Mouse (Mus musculus): ENCODE results near the gene Gphb5. TPM values are rescaled to one million over a fixed set of nuclear protein-coding genes. Genes with fewer than 3 reads are reported as not detected.

Gphb5 gene
- total RNA-seq, 2 experiments from 2014 or later: not detected

DNA sequence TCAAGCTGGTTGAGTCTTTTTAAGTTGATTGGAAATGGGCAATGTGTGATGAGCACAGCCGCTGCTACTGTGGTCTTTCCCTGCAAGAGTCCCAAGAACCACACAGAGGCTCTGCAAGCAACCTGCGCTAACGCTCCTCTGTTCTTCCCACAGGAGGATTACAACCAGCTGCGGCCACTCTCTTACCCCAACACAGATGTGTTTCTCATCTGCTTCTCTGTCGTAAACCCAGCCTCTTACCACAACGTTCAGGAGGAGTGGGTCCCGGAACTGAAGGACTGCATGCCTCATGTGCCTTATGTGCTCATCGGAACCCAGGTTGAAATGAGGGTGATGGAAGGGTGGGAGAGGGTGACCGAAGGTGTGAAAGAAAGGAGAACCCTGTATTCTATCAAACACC, 25.1 kb downstream of the Gphb5 start:
- DNase-seq: no peak

DNA sequence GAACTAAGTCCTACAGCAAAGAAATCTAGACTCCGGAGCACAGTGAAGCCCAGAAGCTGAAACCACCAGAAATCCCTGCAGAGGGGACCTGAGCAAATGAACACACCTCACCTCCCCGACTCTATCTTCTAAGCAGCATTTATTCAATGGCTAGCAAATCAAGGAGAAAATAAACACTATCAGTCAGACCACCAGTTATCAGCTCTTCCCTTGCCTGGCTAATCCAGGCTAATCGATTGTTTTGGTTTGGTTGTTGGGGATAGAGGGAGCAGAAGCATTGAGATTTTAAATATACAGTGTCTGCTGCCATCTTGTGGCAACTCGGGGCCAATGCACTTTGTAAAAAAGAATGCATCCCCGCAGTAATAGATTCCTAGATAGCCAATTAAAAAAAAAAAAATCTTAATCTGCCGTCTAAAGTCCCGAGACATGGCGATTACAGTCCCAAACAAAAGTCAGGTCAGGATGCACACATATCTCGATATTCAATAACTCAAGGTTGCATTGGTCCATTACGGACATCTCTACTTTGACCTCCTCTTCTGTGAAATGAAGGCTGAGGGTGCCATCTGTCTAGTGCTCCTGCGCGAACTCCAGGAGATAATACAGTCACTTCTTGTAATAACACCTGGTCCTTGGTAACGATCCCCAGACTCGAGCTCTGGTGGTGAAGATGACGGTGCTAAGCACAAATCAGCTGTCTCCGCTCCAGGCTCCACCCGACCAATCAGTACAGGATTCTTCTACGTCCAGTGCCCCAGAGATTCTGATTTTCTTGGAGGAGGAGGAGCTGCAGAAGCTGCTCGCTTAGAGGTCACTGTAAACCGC, 27.1 kb downstream of the Gphb5 start:
- DNase-seq: peak; percentile 41

DNA sequence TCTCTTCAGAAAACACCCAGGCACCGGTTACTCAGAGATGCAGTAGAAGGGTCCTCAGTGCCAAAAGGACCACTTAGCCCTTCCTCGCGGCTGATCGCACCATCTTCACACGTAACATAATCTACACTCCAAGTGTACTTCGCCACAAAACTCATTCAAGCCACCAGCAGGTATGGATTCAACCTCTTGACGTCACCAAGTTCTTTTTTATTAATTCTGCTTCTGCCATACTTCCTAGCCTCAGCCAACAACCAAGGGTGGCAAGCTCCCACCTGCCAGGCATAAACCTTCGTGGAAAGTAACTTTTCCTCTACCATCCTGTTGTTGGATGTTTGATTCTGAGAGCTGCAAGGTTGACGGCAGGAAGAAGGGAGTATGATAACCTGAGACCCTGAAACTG, 28.1 kb downstream of the Gphb5 start:
- no peak for DNase-seq

- DNase-seq: no peak
These were observed 28.7 kb downstream of the Gphb5 start for GRCm38 (mm10) chr12:75387846-75388245.

DNA sequence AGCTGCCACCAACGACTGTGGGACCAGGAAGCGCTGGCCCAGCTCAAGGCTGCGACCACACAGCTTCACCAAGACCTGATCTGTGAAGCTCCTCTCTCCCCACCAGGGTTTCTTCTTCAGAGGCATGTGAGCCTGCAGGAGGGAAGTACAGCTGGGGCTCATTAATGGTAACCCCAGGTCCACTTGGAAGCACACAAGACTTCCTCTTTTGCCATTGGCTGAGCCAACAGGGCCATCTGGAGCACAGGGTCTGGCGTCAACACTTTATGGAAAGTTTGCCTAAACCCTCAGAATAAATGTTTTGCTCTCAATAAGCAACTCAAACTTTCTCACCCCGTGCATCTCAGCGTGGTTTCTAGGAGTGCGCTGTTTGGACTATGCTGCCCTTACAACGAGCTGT, 29.4 kb downstream of the Gphb5 start:
- no peak for DNase-seq

- no peak for DNase-seq
These were observed 29.9 kb downstream of the Gphb5 start for GRCm38 (mm10) chr12:75386731-75387130.

- no peak for DNase-seq
These were observed 40.5 kb downstream of the Gphb5 start for GRCm38 (mm10) chr12:75376126-75376525.

DNA sequence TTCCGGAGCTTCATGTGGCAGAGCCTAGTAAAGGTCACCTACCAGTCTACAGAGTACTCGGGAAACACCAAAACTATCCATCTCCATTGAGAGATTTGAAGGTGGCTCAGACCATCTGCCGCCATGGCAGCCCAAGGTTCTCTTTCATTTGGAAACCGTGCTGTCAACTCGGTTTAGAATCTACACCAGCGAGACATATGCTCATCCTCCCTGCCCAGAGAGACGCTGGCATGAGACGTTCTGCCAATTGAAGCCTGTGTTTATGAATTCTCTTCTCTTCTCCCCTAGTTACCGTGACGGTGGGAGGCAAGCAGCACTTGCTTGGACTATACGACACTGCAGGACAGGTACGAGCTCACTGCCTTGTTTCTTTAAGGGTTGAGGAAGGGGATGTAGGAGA, 41.5 kb downstream of the Gphb5 start:
- DNase-seq: no peak

- no peak for DNase-seq
These were observed 42.1 kb downstream of the Gphb5 start for GRCm38 (mm10) chr12:75374437-75374836.

GRCm38 (mm10) chr12:75369418-75369851, 47.1 kb downstream of the Gphb5 start:
- DNase-seq: no peak

- DNase-seq: peak; percentile 54
These were observed 48.1 kb downstream of the Gphb5 start for GRCm38 (mm10) chr12:75368527-75368926.

DNA sequence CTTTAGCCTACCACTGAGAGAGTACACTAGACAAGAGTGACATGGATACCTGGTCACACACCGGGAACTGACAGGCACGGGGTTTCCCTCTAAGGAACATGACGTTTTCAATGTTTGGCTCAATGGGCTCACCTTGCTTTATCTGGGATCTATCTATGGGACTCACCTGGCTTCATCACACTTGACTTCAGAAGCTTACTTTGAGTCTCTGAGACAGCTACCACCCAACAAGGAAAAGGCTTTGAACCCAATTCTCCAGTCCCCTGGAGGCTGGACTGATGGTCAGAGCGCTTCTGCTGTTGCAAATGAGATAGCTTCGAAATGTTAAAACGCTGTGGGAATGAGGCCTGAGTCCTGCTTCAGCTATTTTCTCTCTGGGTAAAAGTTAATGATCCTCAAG, 49.2 kb downstream of the Gphb5 start:
- DNase-seq: no peak

DNA sequence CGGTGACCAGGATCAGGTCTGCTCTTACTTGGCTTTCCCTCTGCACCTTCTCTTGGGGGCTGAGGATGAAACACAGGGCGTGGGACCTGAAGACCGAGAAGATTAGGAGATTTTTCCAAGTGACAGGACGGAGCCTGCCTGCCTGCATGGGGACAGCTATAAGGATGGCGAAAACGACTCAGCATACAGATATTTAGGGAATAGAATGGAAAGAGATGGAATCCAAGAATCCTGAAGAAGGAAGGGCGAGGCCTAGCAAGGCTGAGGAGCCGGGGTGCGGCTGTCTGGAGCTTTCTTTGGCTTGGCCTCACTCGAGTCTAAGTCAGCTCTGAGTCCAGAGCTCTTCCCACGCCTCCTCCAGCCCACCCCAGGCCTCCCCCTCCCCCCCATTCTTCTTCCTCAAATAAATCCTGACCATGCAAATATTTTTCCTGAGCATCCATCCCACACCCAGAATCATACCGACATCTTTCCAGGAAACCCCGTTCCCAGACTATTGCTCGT, 50.9 kb downstream of the Gphb5 start:
- DNase-seq: no peak

GRCm38 (mm10) chr12:75364416-75364815, 52.2 kb downstream of the Gphb5 start:
- DNase-seq: no peak

GRCm38 (mm10) chr12:75362456-75362855, 54.1 kb downstream of the Gphb5 start:
- DNase-seq: no peak

Other genes starting within 250 kb of the Gphb5 start
- gene Kcnh5, start 239.4 kb downstream of the Gphb5 start, total RNA-seq (2021): under 1 TPM; 0.15 TPM
- 10 to 100 TPM; 28.5 to 29.3 TPM for gene Rhoj, start 108.5 kb downstream of the Gphb5 start, total RNA-seq (2021)
- 10 to 100 TPM; 38.1 to 41.3 TPM for gene Ppp2r5e, start 179.5 kb upstream of the Gphb5 start, total RNA-seq (2021)